Mouse (Mus musculus) midbrain, embryonic 13.5 days (tissue): ENCODE results near the gene Focad. TPM values are rescaled to one million over a fixed set of nuclear protein-coding genes. Genes with fewer than 3 reads are reported as not detected.

Experiments used
- ATAC-seq: fragments of 200-750 bp; cut with Nextera tagmentation; 2 replicates; pipeline ENCODE4 v1.8.0; 2017; ENCODE audit warnings: mild to moderate bottlenecking, moderate TSS enrichment, moderate library complexity
- H3K27ac ChIP-seq: fragments of 300-500 bp; sonication (generic); 2 replicates; pipeline ENCODE4 v1.5.1; 2015; ENCODE audit warnings: inconsistent platforms, mild to moderate bottlenecking, moderate library complexity
- H3K27me3 ChIP-seq: fragments of 300-500 bp; sonication (generic); 2 replicates; pipeline ENCODE4 v1.6.1; 2015; ENCODE audit warnings: mild to moderate bottlenecking, inconsistent platforms
- H3K36me3 ChIP-seq: fragments of 300-500 bp; sonication (generic); 2 replicates; pipeline ENCODE4 v1.6.1; 2015; ENCODE audit warnings: mild to moderate bottlenecking, inconsistent platforms
- H3K4me1 ChIP-seq: fragments of 300-500 bp; sonication (generic); replicated peaks from 2 replicates; pipeline ENCODE4 v1.6.1; 2015; ENCODE audit warnings: inconsistent platforms
- H3K4me2 ChIP-seq: fragments of 300-500 bp; sonication (generic); replicated peaks from 2 replicates; pipeline ENCODE4 v1.6.1; 2015; ENCODE audit warnings: moderate library complexity, mild to moderate bottlenecking, inconsistent platforms
- H3K4me3 ChIP-seq: fragments of 300-500 bp; sonication (generic); replicated peaks from 2 replicates; pipeline ENCODE4 v1.5.1; 2015; ENCODE audit warnings: mild to moderate bottlenecking, inconsistent platforms
- H3K9ac ChIP-seq: fragments of 300-500 bp; sonication (generic); replicated peaks from 2 replicates; pipeline ENCODE4 v1.6.1; 2015; ENCODE audit warnings: mild to moderate bottlenecking, inconsistent platforms
- H3K9me3 ChIP-seq: fragments of 300-500 bp; sonication (generic); 2 replicates; pipeline ENCODE4 v1.6.1; 2016; ENCODE audit warnings: mild to moderate bottlenecking, inconsistent platforms
- WGBS: fragments of 180-500 bp; shearing (Covaris S2); methylation state at CpG from one replicate; pipeline ENCODE4 v1.1.7; 2015; 5-methylcytosine and 5-hydroxymethylcytosine counted together
- polyA plus RNA-seq: library from polyadenylated mRNA; unstranded; fragments of >200 nt; fragmentation: Nextera tagmentation; extraction: Ambion mirVana; gene quantifications from 2 replicates; pipeline ENCODE4 v1.2.1, GENCODE M21; 2015

Gene Focad
- polyA plus RNA-seq, 1 experiment from 2014 or later = 12.7 TPM

GRCm38 (mm10) chr4:88334533-88334932 lies 240.1 kb downstream of the Focad start:
- no peak overlapping the region for H3K4me3 ChIP-seq
- no peaks in the 10 kb centered on the region for H3K27me3 ChIP-seq
- ATAC-seq = no peak
- H3K9me3 ChIP-seq = no peaks in the 10 kb centered on the region
- H3K4me1 ChIP-seq = peaks cover 11% of the 10 kb centered on the region
- H3K27ac ChIP-seq = no peak overlapping the region
- 91% methylated on average over 4 of the region's 4 CpGs for WGBS
- H3K36me3 ChIP-seq = no peaks in the 10 kb centered on the region
- no peak overlapping the region for H3K9ac ChIP-seq
- no peak overlapping the region for H3K4me2 ChIP-seq

GRCm38 (mm10) chr4:88336753-88337152 lies 242.3 kb downstream of the Focad start:
- no peak overlapping the region for H3K4me3 ChIP-seq
- no peaks in the 10 kb centered on the region for H3K36me3 ChIP-seq
- no peaks in the 10 kb centered on the region for H3K27me3 ChIP-seq
- no peaks in the 10 kb centered on the region for H3K9me3 ChIP-seq
- H3K4me1 ChIP-seq = peaks cover 11% of the 10 kb centered on the region
- H3K27ac ChIP-seq = no peak overlapping the region
- WGBS = 74% methylated on average over 2 of the region's 2 CpGs
- ATAC-seq = no peak
- no peak overlapping the region for H3K4me2 ChIP-seq
- H3K9ac ChIP-seq = no peak overlapping the region

GRCm38 (mm10) chr4:88337365-88337764 lies 242.9 kb downstream of the Focad start:
- H3K27me3 ChIP-seq = no peaks in the 10 kb centered on the region
- H3K4me3 ChIP-seq = no peak overlapping the region
- no peak overlapping the region for H3K27ac ChIP-seq
- WGBS = 78% methylated on average over 2 of the region's 2 CpGs
- H3K9ac ChIP-seq = no peak overlapping the region
- H3K36me3 ChIP-seq = no peaks in the 10 kb centered on the region
- H3K9me3 ChIP-seq = no peaks in the 10 kb centered on the region
- H3K4me2 ChIP-seq = no peak overlapping the region
- peaks cover 11% of the 10 kb centered on the region for H3K4me1 ChIP-seq
- ATAC-seq = no peak

- 20% methylated on average over 5 of the region's 5 CpGs for WGBS
- peak; percentile 86 for ATAC-seq
- H3K4me1 ChIP-seq = peaks cover 11% of the 10 kb centered on the region
- H3K9ac ChIP-seq = no peak overlapping the region
- H3K4me2 ChIP-seq = no peak overlapping the region
- H3K27me3 ChIP-seq = no peaks in the 10 kb centered on the region
- H3K9me3 ChIP-seq = no peaks in the 10 kb centered on the region
- H3K4me3 ChIP-seq = no peak overlapping the region
- H3K36me3 ChIP-seq = no peaks in the 10 kb centered on the region
- no peak overlapping the region for H3K27ac ChIP-seq
Observed at GRCm38 (mm10) chr4:88338130-88338529, 243.7 kb downstream of the Focad start.

GRCm38 (mm10) chr4:88344468-88344867 lies 250.0 kb downstream of the Focad start:
- Histone ChIP-seq H3K4me1 (peaks cover 28% of the 10 kb centered on the region), H3K9ac (no peak overlapping the region), H3K36me3 (no peaks in the 10 kb centered on the region), H3K27ac (peak overlapping the region; percentile 62), H3K4me3 (no peak overlapping the region), H3K4me2 (peak overlapping the region; percentile 0; the same call in 1 of the 2 replicates), H3K27me3 (no peaks in the 10 kb centered on the region), H3K9me3 (no peaks in the 10 kb centered on the region)
- 31% methylated on average over 11 of the region's 11 CpGs for WGBS
- ATAC-seq = peak; percentile 87

GRCm38 (mm10) chr4:88345065-88345464 lies 250.6 kb downstream of the Focad start:
- H3K4me1 ChIP-seq = peaks cover 28% of the 10 kb centered on the region
- no peaks in the 10 kb centered on the region for H3K9me3 ChIP-seq
- peak; percentile 21 for ATAC-seq
- H3K9ac ChIP-seq = no peak overlapping the region
- H3K27ac ChIP-seq = no peak overlapping the region
- H3K27me3 ChIP-seq = no peaks in the 10 kb centered on the region
- H3K4me2 ChIP-seq = no peak overlapping the region
- 43% methylated on average over 4 of the region's 4 CpGs for WGBS
- no peaks in the 10 kb centered on the region for H3K36me3 ChIP-seq
- H3K4me3 ChIP-seq = no peak overlapping the region

GRCm38 (mm10) chr4:88345938-88346337 lies 251.5 kb downstream of the Focad start:
- H3K27ac ChIP-seq = no peak overlapping the region
- H3K9ac ChIP-seq = no peak overlapping the region

GRCm38 (mm10) chr4:88350910-88351309 lies 256.5 kb downstream of the Focad start:
- Histone ChIP-seq H3K9me3 (no peaks in the 10 kb centered on the region), H3K9ac (no peak overlapping the region), H3K4me3 (no peak overlapping the region), H3K27me3 (no peaks in the 10 kb centered on the region), H3K4me2 (no peak overlapping the region), H3K27ac (no peak overlapping the region), H3K4me1 (peaks cover 8% of the 10 kb centered on the region), H3K36me3 (no peaks in the 10 kb centered on the region)
- WGBS = 2% methylated on average over 4 of the region's 4 CpGs
- ATAC-seq = peak; percentile 91

More at GRCm38 (mm10) chr4:88345938-88346337, 251.5 kb downstream of the Focad start:
- 63% methylated on average over 8 of the region's 8 CpGs for WGBS
- Histone ChIP-seq H3K4me1 (peaks cover 28% of the 10 kb centered on the region), H3K36me3 (no peaks in the 10 kb centered on the region), H3K9me3 (no peaks in the 10 kb centered on the region), H3K4me3 (no peak overlapping the region), H3K4me2 (no peak overlapping the region), H3K27me3 (no peaks in the 10 kb centered on the region)
- no peak for ATAC-seq

- H3K4me1 ChIP-seq = peaks cover 3% of the 10 kb centered on the region; the same call in 1 of the 2 replicates
- no peaks in the 10 kb centered on the region for H3K27me3 ChIP-seq
- H3K4me2 ChIP-seq = no peak overlapping the region
- ATAC-seq = no peak
- H3K4me3 ChIP-seq = no peak overlapping the region
- H3K27ac ChIP-seq = no peak overlapping the region
- 73% methylated on average over 2 of the region's 2 CpGs for WGBS
- no peaks in the 10 kb centered on the region for H3K9me3 ChIP-seq
- H3K36me3 ChIP-seq = no peaks in the 10 kb centered on the region; the same call in 1 of the 2 replicates
- no peak overlapping the region for H3K9ac ChIP-seq
Observed at GRCm38 (mm10) chr4:88356652-88357051, 262.2 kb downstream of the Focad start.

- Histone ChIP-seq H3K4me1 (peaks cover 3% of the 10 kb centered on the region; the same call in 1 of the 2 replicates), H3K4me2 (no peak overlapping the region), H3K27me3 (no peaks in the 10 kb centered on the region), H3K4me3 (no peak overlapping the region), H3K36me3 (no peaks in the 10 kb centered on the region; the same call in 1 of the 2 replicates), H3K9ac (no peak overlapping the region), H3K9me3 (no peaks in the 10 kb centered on the region), H3K27ac (no peak overlapping the region)
- 93% methylated on average over 3 of the region's 3 CpGs for WGBS
- ATAC-seq = no peak
Observed at GRCm38 (mm10) chr4:88357431-88357830, 263.0 kb downstream of the Focad start.

- ATAC-seq = no peak
- H3K27ac ChIP-seq = no peak overlapping the region
- no peaks in the 10 kb centered on the region for H3K9me3 ChIP-seq
- no peaks in the 10 kb centered on the region for H3K27me3 ChIP-seq
- H3K4me1 ChIP-seq = peaks cover 13% of the 10 kb centered on the region
- no peaks in the 10 kb centered on the region for H3K36me3 ChIP-seq
- H3K4me2 ChIP-seq = no peak overlapping the region
- 96% methylated on average over 6 of the region's 6 CpGs for WGBS
- no peak overlapping the region for H3K9ac ChIP-seq
- H3K4me3 ChIP-seq = no peak overlapping the region
Observed at GRCm38 (mm10) chr4:88369951-88370350, 275.5 kb downstream of the Focad start.

- H3K36me3 ChIP-seq = no peaks in the 10 kb centered on the region
- 89% methylated on average over 8 of the region's 8 CpGs for WGBS
- H3K27me3 ChIP-seq = no peaks in the 10 kb centered on the region
- H3K9me3 ChIP-seq = no peaks in the 10 kb centered on the region
- ATAC-seq = no peak
- H3K4me1 ChIP-seq = peaks cover 13% of the 10 kb centered on the region
- no peak overlapping the region for H3K4me2 ChIP-seq
- no peak overlapping the region for H3K27ac ChIP-seq
- H3K4me3 ChIP-seq = no peak overlapping the region
- no peak overlapping the region for H3K9ac ChIP-seq
Observed at GRCm38 (mm10) chr4:88370819-88371218, 276.4 kb downstream of the Focad start.
